Mouse (Mus musculus): Measurements from ENCODE around the gene Map3k5. TPM values are rescaled to one million over a fixed set of nuclear protein-coding genes. Genes with fewer than 3 reads are reported as not detected.

The Map3k5 gene
- polyA plus RNA-seq, 1 experiment from 2014 or later = 0.65 TPM

DNA sequence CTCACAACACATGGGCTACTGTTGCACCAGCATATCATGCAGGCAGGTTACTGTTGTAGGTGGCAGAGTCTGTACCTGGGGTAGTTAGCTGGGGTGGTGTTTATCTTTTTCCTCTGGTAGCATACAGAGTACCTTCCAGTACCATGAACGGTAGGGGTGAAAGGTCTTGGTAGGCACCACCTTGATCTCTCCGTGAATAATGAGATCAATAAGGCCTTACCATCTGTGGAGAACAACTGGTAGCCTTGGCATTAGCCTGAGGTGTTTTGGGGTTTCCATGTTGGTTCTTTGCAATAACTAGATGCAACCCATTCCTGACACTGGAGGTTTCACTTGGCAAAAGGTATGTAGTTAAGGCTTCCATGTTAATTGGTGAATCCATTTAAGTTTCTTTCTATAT is 109.8 kb downstream of the Map3k5 start:
- H3K36me3 ChIP-seq = no peaks in the 10 kb centered on the region
- H3K27me3 ChIP-seq = no peaks in the 10 kb centered on the region; the same call in 1 of the 2 replicates
- no peak overlapping the region for H3K4me3 ChIP-seq
- WGBS = 94% methylated on average over 2 of the region's 2 CpGs
- H3K9ac ChIP-seq = no peak overlapping the region
- H3K4me1 ChIP-seq (replicated peaks) = peaks cover 7% of the 10 kb centered on the region
- no peak overlapping the region for H3K27ac ChIP-seq
- no peaks in the 10 kb centered on the region for H3K9me3 ChIP-seq
- ATAC-seq (ENCODE audit: low FRiP score) = no peak
- no peak overlapping the region for H3K4me2 ChIP-seq

DNA sequence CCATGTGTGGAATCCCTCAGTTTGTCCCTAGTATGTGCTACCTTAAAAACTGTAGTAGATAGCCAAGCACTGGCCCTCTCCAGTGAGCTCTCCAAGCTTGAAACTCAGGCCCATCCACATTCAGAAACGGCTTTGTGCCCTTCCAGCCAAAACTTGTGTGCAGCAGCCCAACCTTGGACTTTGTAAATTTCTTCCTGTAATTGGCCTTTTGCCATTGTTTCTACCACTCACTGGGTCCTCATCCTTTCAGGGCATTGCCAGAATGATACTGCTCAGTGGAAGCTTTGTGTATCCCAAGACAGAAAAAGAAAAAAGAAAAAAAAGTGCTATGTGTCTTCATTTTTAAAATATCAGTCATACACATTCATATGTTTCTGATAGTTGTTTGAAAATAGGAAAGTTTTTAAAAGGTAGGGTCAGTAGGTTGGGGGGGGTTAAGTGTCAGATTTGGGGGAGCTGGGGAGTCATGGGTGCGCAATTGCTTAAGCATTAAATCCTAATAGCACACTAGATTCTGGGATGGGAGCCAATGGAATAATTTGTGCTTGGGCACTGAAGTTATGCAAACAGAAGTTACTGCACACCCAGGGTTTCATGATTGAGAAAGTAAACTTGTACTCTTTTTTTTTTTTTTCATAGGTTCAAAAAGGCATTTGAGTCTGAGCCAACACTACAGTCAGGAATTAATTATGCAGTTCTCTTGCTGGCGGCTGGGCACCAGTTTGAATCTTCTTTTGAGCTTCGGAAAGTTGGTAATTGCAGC is 111.6 kb downstream of the Map3k5 start:
- no peak overlapping the region for H3K4me3 ChIP-seq
- no peaks in the 10 kb centered on the region for H3K36me3 ChIP-seq
- ATAC-seq (ENCODE audit: low FRiP score) = no peak
- WGBS = 60% methylated on average over 4 of the region's 4 CpGs
- no peaks in the 10 kb centered on the region for H3K9me3 ChIP-seq
- no peak overlapping the region for H3K9ac ChIP-seq
- peaks cover 4% of the 10 kb centered on the region; the same call in 1 of the 2 replicates for H3K4me1 ChIP-seq (replicated peaks)
- H3K4me2 ChIP-seq = no peak overlapping the region
- no peaks in the 10 kb centered on the region; the same call in 1 of the 2 replicates for H3K27me3 ChIP-seq
- H3K27ac ChIP-seq = no peak overlapping the region

DNA sequence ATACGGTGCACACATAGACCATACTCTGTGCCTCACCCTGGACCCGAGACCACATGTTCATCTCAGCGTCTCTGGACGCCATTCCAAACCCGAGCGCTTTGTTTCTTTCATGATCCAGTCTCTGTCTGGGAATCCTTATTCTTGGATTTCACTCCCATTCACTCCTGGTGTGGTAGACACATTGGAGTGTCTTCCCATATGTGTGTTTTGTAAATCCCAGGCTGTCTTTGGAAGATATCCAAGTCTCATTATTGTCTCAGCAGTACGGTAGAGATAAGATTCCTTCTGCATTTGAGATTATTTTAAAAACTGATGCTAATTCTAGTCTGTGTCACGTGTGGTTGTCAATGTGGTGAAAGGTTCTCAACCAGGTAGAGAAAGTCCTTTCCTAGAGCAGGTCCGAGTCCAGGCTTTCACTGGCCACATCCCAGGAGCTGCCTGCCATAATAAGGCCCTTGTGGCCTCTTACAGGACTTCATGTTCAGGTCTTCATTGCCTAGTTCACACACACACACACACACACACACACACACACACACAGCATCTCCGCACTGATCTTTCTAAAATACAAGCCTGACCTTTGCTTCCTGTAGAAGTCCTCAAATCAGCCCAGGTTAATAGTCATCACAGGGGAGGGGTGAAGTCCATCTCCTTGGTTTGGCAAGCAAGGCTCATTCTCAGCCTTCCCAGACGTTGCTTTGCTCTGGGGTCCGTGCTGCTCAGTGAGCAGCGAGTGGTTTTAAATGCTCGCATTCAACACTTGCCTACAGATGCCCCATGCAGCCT is 122.8 kb downstream of the Map3k5 start:
- ATAC-seq (ENCODE audit: low FRiP score) = no peak
- no peak overlapping the region for H3K4me3 ChIP-seq
- 94% methylated on average over 14 of the region's 14 CpGs for WGBS
- H3K36me3 ChIP-seq = no peaks in the 10 kb centered on the region
- H3K4me1 ChIP-seq (replicated peaks) = no peaks in the 10 kb centered on the region
- no peak overlapping the region for H3K9ac ChIP-seq
- no peaks in the 10 kb centered on the region for H3K27me3 ChIP-seq
- no peaks in the 10 kb centered on the region for H3K9me3 ChIP-seq
- H3K4me2 ChIP-seq = no peak overlapping the region
- H3K27ac ChIP-seq = no peak overlapping the region

DNA sequence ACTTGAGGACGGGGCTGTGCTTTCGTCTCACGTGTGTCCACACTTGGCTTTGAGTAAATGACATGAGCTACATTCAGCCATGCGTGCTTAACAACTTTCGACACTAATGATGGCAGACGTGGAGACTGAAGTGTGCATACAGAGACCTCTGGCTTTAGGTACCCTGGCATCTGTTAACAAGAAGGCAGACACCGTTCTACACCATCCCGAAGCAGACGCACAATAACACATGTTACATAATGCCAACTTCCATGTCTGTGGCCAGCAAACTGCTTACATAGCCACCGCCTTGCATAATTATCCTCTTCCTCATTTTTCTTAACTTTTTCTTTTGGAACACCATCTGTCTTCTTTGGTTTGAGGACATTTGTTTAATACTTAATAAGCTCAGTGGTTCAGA is 123.8 kb downstream of the Map3k5 start:
- Histone ChIP-seq H3K27me3 (no peaks in the 10 kb centered on the region), H3K9ac (no peak overlapping the region), H3K36me3 (no peaks in the 10 kb centered on the region), H3K4me1 (replicated peaks) (no peaks in the 10 kb centered on the region), H3K9me3 (no peaks in the 10 kb centered on the region), H3K27ac (no peak overlapping the region), H3K4me2 (no peak overlapping the region), H3K4me3 (no peak overlapping the region)
- WGBS = 87% methylated on average over 10 of the region's 10 CpGs
- ATAC-seq (ENCODE audit: low FRiP score) = no peak

DNA sequence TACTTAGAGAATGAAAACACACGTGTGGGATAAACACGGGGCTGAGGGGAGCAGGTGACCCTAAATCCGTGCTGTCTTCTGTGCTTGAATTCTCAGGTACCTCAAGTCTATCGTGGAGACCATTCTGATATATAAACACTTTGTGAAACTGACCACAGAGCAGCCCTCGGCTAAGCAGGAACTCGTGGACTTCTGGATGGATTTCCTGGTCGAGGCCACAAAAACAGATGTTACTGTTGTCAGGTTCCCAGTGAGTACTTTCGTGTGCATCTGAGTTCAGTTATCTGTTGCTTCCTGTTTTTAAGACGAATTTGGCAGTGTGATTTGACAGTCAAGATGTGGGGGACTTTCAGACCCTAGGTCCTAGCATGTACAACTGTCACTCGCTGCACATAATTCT is 124.6 kb downstream of the Map3k5 start:
- no peaks in the 10 kb centered on the region for H3K27me3 ChIP-seq
- H3K4me2 ChIP-seq = no peak overlapping the region
- no peak for ATAC-seq (ENCODE audit: low FRiP score)
- no peak overlapping the region for H3K27ac ChIP-seq
- no peaks in the 10 kb centered on the region for H3K9me3 ChIP-seq
- no peak overlapping the region for H3K4me3 ChIP-seq
- H3K4me1 ChIP-seq (replicated peaks) = no peaks in the 10 kb centered on the region
- no peaks in the 10 kb centered on the region for H3K36me3 ChIP-seq
- H3K9ac ChIP-seq = no peak overlapping the region
- 89% methylated on average over 10 of the region's 10 CpGs for WGBS

DNA sequence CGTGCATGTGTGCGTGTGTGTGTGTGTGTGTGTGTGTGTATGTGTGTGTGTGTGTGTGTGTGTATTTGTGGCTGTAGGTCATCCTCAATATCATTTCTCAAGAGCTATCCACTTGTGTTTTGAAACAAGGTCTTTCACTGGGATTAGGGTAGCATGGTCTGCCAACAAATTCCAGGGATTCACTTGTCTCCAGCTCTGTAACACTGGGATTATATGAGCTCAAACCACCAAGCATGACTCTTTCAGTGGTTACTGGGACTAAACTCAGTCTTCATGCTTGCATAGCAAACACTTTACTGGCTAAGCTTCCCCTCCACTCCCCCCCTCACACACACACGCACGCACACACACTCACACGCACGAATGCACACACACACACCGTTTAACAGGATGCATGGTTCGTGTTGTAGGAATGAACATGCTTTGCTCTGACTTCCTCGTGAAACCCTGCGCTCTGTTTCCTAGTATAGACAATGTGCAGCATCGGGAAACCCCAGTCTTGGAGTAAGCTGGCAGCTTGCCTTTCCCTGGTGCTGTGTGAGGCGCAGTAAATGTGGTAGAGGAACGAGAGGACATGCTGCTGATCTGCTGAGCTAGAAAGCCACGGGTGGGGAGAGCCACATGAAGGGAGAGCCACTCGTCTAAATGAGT is 126.2 kb downstream of the Map3k5 start:
- Histone ChIP-seq H3K9me3 (no peaks in the 10 kb centered on the region), H3K4me1 (replicated peaks) (no peaks in the 10 kb centered on the region), H3K36me3 (no peaks in the 10 kb centered on the region), H3K27ac (no peak overlapping the region), H3K4me2 (no peak overlapping the region), H3K9ac (no peak overlapping the region), H3K4me3 (no peak overlapping the region), H3K27me3 (no peaks in the 10 kb centered on the region)
- WGBS = 80% methylated on average over 15 of the region's 15 CpGs
- ATAC-seq (ENCODE audit: low FRiP score) = no peak

DNA sequence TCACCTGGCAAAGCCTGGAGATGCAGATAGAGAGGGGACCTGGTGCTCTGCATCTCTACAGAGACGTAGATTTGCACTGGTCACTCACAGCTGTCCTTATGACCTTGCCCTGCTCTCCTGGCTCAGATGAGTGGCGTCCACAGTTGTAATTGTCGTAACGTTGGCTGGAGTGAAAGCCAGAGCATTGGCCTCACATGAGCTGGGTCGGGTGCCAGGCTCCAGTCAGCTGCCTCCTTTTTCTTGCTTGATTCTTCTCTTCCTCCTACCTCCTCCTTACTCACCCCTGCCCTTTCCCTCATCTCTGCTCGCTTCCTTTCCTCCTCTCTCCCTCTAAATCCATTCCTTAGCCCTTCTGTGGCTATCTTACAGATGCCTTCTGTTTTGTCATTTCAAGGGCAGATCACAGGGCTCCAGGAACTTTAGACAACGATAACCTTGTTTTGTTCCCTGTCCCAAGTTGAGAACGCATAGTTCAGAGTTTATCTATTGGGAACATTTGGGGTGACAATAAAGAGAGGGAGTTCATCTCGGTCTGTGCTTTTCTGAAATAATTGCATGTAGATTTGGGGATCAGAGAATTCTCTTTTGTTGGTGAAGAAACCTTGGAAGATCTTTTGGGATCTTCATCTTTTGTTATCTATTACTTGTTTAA is 130.4 kb downstream of the Map3k5 start:
- H3K4me3 ChIP-seq = no peak overlapping the region
- no peaks in the 10 kb centered on the region for H3K36me3 ChIP-seq
- H3K9me3 ChIP-seq = no peaks in the 10 kb centered on the region
- no peak overlapping the region for H3K4me2 ChIP-seq
- ATAC-seq (ENCODE audit: low FRiP score) = no peak
- 86% methylated on average over 9 of the region's 9 CpGs for WGBS
- H3K27me3 ChIP-seq = no peaks in the 10 kb centered on the region
- no peak overlapping the region for H3K9ac ChIP-seq
- no peak overlapping the region for H3K27ac ChIP-seq
- H3K4me1 ChIP-seq (replicated peaks) = no peaks in the 10 kb centered on the region

DNA sequence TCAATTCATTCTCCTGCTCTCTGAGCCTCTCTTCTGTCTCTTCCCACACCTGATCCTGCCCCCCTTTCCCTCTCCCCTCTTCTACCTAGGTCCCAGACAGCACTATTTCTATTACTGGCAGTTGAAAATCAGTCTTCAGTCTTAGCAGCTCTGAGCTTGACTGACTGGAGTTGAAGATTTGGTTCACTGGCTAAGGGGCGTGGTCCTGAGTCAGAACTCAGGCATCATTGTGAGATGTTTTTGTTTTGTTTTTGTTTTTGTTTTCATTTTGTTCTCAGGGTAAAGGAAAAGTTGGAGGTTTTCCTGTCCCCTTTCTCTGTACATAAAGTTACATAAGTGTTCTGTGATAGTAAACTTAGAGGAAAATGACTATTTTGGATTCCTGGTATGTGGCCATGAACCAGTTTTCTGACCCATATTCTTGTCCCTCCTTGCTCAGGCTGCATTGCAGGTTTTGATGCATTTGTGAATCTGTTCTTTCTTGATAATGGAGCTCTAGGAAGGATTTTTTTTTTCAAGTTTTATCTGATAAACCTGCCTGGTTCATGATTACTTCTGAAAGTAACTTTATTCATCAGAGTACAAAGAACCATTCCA is 131.9 kb downstream of the Map3k5 start:
- WGBS = 92% methylated on average over 1 of the region's 1 CpGs
- Histone ChIP-seq H3K27ac (no peak overlapping the region), H3K4me2 (no peak overlapping the region), H3K4me3 (no peak overlapping the region), H3K27me3 (no peaks in the 10 kb centered on the region), H3K36me3 (no peaks in the 10 kb centered on the region), H3K4me1 (replicated peaks) (no peaks in the 10 kb centered on the region), H3K9ac (no peak overlapping the region), H3K9me3 (no peaks in the 10 kb centered on the region)
- ATAC-seq (ENCODE audit: low FRiP score) = no peak

DNA sequence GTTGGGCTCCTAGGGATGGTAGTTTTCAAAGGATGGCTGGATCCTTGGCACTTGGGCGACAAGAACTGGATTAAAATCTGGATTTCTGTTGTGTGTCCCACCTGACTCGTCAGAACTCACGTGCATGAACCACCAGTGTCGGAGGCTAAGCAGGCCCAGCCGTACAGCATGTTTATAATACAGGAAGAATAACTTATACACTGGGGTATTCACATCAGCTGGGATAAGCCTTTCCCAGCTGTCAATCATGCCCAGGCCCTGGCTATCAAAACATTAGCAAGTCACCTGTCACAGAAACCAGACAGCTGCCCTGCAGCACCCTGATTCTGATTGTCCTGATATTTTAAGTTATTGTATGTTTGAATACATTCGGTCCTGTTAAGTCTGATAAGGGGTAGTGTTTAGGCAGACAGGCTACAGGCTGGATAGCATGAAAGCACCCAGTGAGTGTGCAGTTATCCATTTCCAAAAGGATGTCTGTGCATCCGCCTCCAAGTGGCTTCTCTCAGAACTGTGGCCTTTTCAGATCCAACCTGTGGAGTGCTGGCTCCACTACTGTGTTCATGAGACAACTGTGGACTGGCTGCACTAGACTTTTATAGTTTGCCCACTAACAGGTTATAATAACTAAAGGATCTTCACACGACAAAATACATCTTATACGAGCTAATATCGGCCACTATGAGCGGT is 135.6 kb downstream of the Map3k5 start:
- no peak overlapping the region for H3K4me2 ChIP-seq
- no peak overlapping the region for H3K27ac ChIP-seq
- H3K4me1 ChIP-seq (replicated peaks) = no peaks in the 10 kb centered on the region
- no peak overlapping the region for H3K4me3 ChIP-seq
- no peaks in the 10 kb centered on the region for H3K27me3 ChIP-seq
- H3K36me3 ChIP-seq = no peaks in the 10 kb centered on the region
- H3K9ac ChIP-seq = no peak overlapping the region
- no peaks in the 10 kb centered on the region for H3K9me3 ChIP-seq
- ATAC-seq (ENCODE audit: low FRiP score) = no peak
- 94% methylated on average over 11 of the region's 11 CpGs for WGBS

DNA sequence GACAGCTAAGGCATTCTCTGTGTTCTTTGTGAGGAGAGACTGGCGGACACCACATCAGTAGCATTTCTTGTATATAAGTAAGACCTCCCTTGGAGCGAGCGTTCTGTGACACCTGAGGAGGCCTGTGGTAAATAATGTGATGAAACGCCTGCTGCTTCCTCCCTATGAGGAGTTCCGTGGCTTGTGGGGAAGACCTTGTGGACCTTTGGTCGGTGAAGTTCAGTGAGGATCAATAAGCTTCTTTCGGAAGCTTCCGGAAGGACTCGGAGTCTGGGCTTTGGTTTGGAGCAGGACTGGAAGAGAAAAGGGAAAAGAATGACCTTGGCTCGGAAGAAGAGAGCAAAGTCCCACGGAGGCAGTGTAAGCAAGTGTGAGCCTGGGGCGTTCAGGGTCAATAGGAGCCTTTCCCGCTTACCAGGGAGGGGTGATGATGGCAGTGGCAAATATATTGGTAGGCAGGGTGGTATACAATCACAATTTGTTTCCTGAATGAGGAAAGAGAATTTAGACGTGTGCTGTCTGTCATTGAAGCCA is 136.4 kb downstream of the Map3k5 start:
- Histone ChIP-seq H3K9me3 (no peaks in the 10 kb centered on the region), H3K4me2 (no peak overlapping the region), H3K27me3 (no peaks in the 10 kb centered on the region), H3K27ac (no peak overlapping the region), H3K9ac (no peak overlapping the region), H3K4me1 (replicated peaks) (no peaks in the 10 kb centered on the region), H3K36me3 (no peaks in the 10 kb centered on the region), H3K4me3 (no peak overlapping the region)
- WGBS = 89% methylated on average over 14 of the region's 14 CpGs
- ATAC-seq (ENCODE audit: low FRiP score) = no peak

DNA sequence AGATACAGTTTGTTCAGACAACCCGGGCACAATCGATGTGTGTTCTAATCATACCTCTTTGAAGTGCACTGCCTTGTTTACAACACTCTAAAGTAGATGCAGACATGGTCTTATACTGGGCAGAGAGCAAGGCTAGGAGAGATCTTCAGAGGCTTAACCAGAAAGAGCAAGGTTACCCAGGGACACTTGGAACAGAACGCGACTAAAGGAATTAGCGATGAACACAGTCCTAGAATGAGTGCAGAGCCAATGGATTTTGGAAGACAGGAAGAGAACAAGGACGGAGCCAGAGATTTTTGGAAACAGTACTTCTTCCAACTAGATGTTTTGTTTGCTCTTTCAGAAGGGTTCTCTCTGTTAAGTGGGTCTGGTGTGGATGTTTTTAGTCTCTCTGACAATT is 137.4 kb downstream of the Map3k5 start:
- no peak for ATAC-seq (ENCODE audit: low FRiP score)
- Histone ChIP-seq H3K4me3 (no peak overlapping the region), H3K36me3 (no peaks in the 10 kb centered on the region), H3K4me1 (replicated peaks) (no peaks in the 10 kb centered on the region), H3K9me3 (no peaks in the 10 kb centered on the region), H3K4me2 (no peak overlapping the region), H3K27me3 (no peaks in the 10 kb centered on the region), H3K9ac (no peak overlapping the region), H3K27ac (no peak overlapping the region)
- WGBS = 94% methylated on average over 6 of the region's 6 CpGs

All from hindbrain, embryonic 13.5 days (tissue).